Mouse (Mus musculus): Measurements from ENCODE around the gene Samd11. TPM values are rescaled to one million over a fixed set of nuclear protein-coding genes. Genes with fewer than 3 reads are reported as not detected.
A peak's percentile ranks its signal among the peaks of the same experiment; 100 is the strongest.

Gene Samd11
- polyA plus RNA-seq, 1 experiment from 2014 or later = 1.8 TPM

DNA sequence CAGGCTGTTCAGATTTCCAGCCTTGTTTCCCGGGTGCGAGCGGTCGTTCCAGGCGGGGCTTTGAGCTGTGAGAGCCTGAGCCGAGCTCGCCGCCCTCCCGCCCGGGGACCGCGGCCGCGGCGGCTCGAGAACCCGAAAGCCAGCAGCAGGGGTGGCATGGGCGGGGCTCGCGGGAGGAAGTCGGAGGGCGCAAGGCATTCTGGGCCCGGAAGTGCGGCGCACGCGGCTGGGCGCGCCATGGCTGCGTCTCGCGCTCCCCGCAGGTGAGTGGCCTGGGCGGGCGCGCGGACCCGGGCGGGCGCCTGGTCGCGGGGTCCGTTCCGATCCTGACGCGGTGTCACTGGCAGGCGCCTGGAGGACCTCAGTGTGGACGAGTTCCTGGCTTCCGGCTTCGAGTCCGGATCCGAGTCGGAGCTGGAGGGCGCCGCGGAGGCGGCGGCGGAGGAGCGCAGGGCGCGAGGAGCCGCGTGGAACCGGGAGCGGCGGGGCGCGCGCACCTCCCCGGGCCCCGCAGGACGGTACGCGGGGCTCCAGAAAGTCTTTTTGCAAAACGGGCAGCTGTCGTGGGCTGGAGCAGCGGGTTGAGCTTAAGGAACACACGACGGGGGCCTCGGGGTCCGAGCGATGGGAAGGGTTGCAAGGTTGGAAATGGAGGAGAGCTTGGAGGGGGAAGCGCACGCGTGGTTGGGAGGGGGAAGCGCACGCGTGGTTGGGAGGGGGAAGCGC is 19.5 kb downstream of the Samd11 start, which contains the start of gene Noc2l:
TSS of gene Noc2l (plus strand) at position 203 of the 726 bp plus-strand sequence.
- Histone ChIP-seq H3K4me2 (replicated peaks) (peak within 1 kb of the TSS; percentile 93), H3K9me3 (ENCODE audit: control insufficient read depth, low read length) (no peaks in the 10 kb centered on the region), H3K27ac (peak within 1 kb of the TSS; percentile 83), H3K4me3 (replicated peaks; ENCODE audit: low read length) (peak within 1 kb of the TSS; percentile 88), H3K27me3 (ENCODE audit: control insufficient read depth, insufficient read depth, low read length) (no peaks in the 10 kb centered on the region), H3K9ac (peak within 1 kb of the TSS; percentile 86), H3K4me1 (replicated peaks; ENCODE audit: control insufficient read depth, insufficient read depth, low read length) (peaks cover 18% of the 10 kb centered on the region), H3K36me3 (replicated peaks; ENCODE audit: control insufficient read depth, insufficient read depth) (peaks cover 59% of the 10 kb centered on the region)
- ATAC-seq (ENCODE audit: low FRiP score) (peak; percentile 89), DNase-seq (ENCODE audit: low spot score) (peak; percentile 95)
- under 1% methylated on average over 89 of the region's 90 CpGs for WGBS

DNA sequence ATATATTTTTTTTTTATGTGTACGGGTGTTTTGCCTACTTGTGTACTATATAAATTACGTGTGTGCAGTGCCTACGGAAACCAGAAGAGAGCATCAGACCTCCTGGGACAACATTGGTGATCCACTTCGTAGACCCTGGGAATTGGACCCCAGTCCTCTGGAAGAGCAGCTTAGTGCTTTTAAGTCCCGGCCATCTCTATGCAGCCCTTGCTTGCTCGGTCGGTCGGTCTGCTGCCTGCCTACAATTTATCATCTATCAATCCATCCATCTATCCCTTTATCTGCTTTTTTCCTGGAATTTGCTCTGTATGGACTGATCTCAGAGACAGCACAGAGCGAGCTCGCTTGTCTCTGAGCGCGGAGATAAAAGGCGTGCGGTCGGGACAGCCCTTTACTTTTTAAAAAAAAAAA is 20.1 kb downstream of the Samd11 start:
- 1% methylated on average over 15 of the region's 15 CpGs for WGBS
- peaks cover 18% of the 10 kb centered on the region for H3K4me1 ChIP-seq (replicated peaks; ENCODE audit: control insufficient read depth, insufficient read depth, low read length)
- H3K9ac ChIP-seq = peak overlapping the region; percentile 80
- no peaks in the 10 kb centered on the region for H3K27me3 ChIP-seq (ENCODE audit: control insufficient read depth, insufficient read depth, low read length)
- peak overlapping the region; percentile 83 for H3K27ac ChIP-seq
- no peaks in the 10 kb centered on the region for H3K9me3 ChIP-seq (ENCODE audit: control insufficient read depth, low read length)
- H3K4me3 ChIP-seq (replicated peaks; ENCODE audit: low read length) = peak overlapping the region; percentile 88
- peaks cover 59% of the 10 kb centered on the region for H3K36me3 ChIP-seq (replicated peaks; ENCODE audit: control insufficient read depth, insufficient read depth)
- DNase-seq (ENCODE audit: low spot score) (peak; percentile 68), ATAC-seq (ENCODE audit: low FRiP score) (peak; percentile 19; the same call in 1 of the 2 replicates)
- peak overlapping the region; percentile 93 for H3K4me2 ChIP-seq (replicated peaks)

DNA sequence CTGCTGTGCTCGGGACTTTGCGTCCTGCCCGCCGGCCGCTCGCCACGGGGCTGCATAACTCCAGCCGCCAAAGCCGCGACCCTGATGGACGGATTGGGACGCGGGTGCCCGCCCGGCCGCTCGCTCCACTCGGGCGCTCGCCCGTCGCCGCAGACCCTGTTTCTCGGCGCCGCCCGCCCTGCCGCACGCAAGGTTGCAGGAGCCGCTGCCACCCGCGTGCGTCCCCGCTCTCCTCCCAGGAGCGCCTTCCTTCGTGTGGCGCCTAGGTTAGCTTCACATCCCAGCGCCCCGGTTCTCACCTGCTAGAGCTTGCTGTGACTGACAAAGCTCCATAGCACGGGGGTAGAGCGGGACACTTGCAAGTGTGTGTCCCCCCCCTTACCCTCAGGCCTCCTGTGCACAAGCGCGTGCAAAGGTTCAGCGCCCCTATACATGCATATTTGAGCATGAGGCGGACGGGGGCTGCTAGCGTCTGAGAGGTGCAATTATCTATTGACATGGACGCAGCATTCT is 20.7 kb downstream of the Samd11 start, which contains the start of gene Plekhn1:
TSS of gene Plekhn1 (minus strand) at position 157 of the 513 bp plus-strand sequence.
- ATAC-seq (ENCODE audit: low FRiP score) = peak; percentile 69
- DNase-seq (ENCODE audit: low spot score) = peak; percentile 73
- Histone ChIP-seq H3K4me2 (replicated peaks) (peak within 1 kb of the TSS; percentile 93), H3K9ac (peak within 1 kb of the TSS; percentile 86), H3K4me3 (replicated peaks; ENCODE audit: low read length) (peak within 1 kb of the TSS; percentile 88), H3K27ac (peak within 1 kb of the TSS; percentile 83), H3K36me3 (replicated peaks; ENCODE audit: control insufficient read depth, insufficient read depth) (peaks cover 59% of the 10 kb centered on the region), H3K9me3 (ENCODE audit: control insufficient read depth, low read length) (no peaks in the 10 kb centered on the region), H3K4me1 (replicated peaks; ENCODE audit: control insufficient read depth, insufficient read depth, low read length) (peaks cover 18% of the 10 kb centered on the region), H3K27me3 (ENCODE audit: control insufficient read depth, insufficient read depth, low read length) (no peaks in the 10 kb centered on the region)
- WGBS = under 1% methylated on average over 36 of the region's 48 CpGs

- Histone ChIP-seq H3K9me3 (ENCODE audit: control insufficient read depth, low read length) (no peaks in the 10 kb centered on the region), H3K4me3 (replicated peaks; ENCODE audit: low read length) (peak overlapping the region; percentile 88), H3K9ac (peak overlapping the region; percentile 86), H3K27ac (peak overlapping the region; percentile 78), H3K36me3 (replicated peaks; ENCODE audit: control insufficient read depth, insufficient read depth) (peaks cover 59% of the 10 kb centered on the region), H3K27me3 (ENCODE audit: control insufficient read depth, insufficient read depth, low read length) (no peaks in the 10 kb centered on the region), H3K4me2 (replicated peaks) (peak overlapping the region; percentile 93), H3K4me1 (replicated peaks; ENCODE audit: control insufficient read depth, insufficient read depth, low read length) (peaks cover 18% of the 10 kb centered on the region)
- ATAC-seq (ENCODE audit: low FRiP score) = no peak
- no peak for DNase-seq (ENCODE audit: low spot score)
- 3% methylated on average over 17 of the region's 17 CpGs for WGBS
These were observed 21.4 kb downstream of the Samd11 start for GRCm38 (mm10) chr4:156234021-156234501.

GRCm38 (mm10) chr4:156228393-156229024 is 26.9 kb downstream of the Samd11 start:
- no peaks in the 10 kb centered on the region for H3K9me3 ChIP-seq (ENCODE audit: control insufficient read depth, low read length)
- no peaks in the 10 kb centered on the region for H3K27me3 ChIP-seq (ENCODE audit: control insufficient read depth, insufficient read depth, low read length)
- WGBS = 26% methylated on average over 12 of the region's 12 CpGs
- H3K36me3 ChIP-seq (replicated peaks; ENCODE audit: control insufficient read depth, insufficient read depth) = peaks cover 44% of the 10 kb centered on the region
- H3K4me1 ChIP-seq (replicated peaks; ENCODE audit: control insufficient read depth, insufficient read depth, low read length) = peaks cover 5% of the 10 kb centered on the region
- no peak overlapping the region for H3K27ac ChIP-seq
- no peak overlapping the region for H3K4me3 ChIP-seq (replicated peaks; ENCODE audit: low read length)
- H3K4me2 ChIP-seq (replicated peaks) = no peak overlapping the region
- no peak overlapping the region for H3K9ac ChIP-seq
- peak; percentile 17; the same call in 1 of the 2 replicates for ATAC-seq (ENCODE audit: low FRiP score)
- DNase-seq (ENCODE audit: low spot score) = no peak

GRCm38 (mm10) chr4:156227752-156228392 is 27.6 kb downstream of the Samd11 start:
- no peak for DNase-seq (ENCODE audit: low spot score)
- H3K27me3 ChIP-seq (ENCODE audit: control insufficient read depth, insufficient read depth, low read length) = no peaks in the 10 kb centered on the region
- peak; percentile 13; the same call in 1 of the 2 replicates for ATAC-seq (ENCODE audit: low FRiP score)
- no peak overlapping the region for H3K4me2 ChIP-seq (replicated peaks)
- no peak overlapping the region for H3K4me3 ChIP-seq (replicated peaks; ENCODE audit: low read length)
- no peak overlapping the region for H3K27ac ChIP-seq
- H3K9ac ChIP-seq = no peak overlapping the region
- WGBS = 41% methylated on average over 18 of the region's 18 CpGs
- H3K4me1 ChIP-seq (replicated peaks; ENCODE audit: control insufficient read depth, insufficient read depth, low read length) = no peaks in the 10 kb centered on the region
- peaks cover 42% of the 10 kb centered on the region for H3K36me3 ChIP-seq (replicated peaks; ENCODE audit: control insufficient read depth, insufficient read depth)
- H3K9me3 ChIP-seq (ENCODE audit: control insufficient read depth, low read length) = no peaks in the 10 kb centered on the region

DNA sequence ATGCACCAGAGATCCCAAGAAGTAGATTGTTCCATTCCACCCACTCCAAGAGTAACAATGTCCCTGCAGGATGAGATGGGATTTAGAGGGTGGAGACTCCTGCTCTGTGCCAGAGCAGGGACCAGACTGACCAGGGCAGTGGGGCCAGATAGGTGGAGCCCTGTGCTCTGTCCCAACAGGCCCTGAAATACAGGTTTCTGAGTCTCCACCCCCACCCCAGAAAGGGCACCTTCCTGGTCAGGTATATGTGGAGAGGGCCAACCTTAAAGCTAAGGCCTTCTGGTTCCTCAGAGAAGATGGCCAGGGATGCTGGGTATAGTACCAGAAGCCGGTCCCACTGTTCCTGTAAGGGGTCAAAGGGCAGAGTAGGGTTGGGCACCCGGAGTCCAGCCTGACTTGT is 31.2 kb downstream of the Samd11 start:
- no peaks in the 10 kb centered on the region for H3K4me1 ChIP-seq (replicated peaks; ENCODE audit: control insufficient read depth, insufficient read depth, low read length)
- no peaks in the 10 kb centered on the region for H3K27me3 ChIP-seq (ENCODE audit: control insufficient read depth, insufficient read depth, low read length)
- ATAC-seq (ENCODE audit: low FRiP score) = no peak
- peaks cover 28% of the 10 kb centered on the region for H3K36me3 ChIP-seq (replicated peaks; ENCODE audit: control insufficient read depth, insufficient read depth)
- H3K9ac ChIP-seq = no peak overlapping the region
- no peak overlapping the region for H3K4me3 ChIP-seq (replicated peaks; ENCODE audit: low read length)
- no peak overlapping the region for H3K27ac ChIP-seq
- DNase-seq (ENCODE audit: low spot score) = no peak
- H3K9me3 ChIP-seq (ENCODE audit: control insufficient read depth, low read length) = no peaks in the 10 kb centered on the region
- 100% methylated on average over 2 of the region's 2 CpGs for WGBS
- no peak overlapping the region for H3K4me2 ChIP-seq (replicated peaks)

DNA sequence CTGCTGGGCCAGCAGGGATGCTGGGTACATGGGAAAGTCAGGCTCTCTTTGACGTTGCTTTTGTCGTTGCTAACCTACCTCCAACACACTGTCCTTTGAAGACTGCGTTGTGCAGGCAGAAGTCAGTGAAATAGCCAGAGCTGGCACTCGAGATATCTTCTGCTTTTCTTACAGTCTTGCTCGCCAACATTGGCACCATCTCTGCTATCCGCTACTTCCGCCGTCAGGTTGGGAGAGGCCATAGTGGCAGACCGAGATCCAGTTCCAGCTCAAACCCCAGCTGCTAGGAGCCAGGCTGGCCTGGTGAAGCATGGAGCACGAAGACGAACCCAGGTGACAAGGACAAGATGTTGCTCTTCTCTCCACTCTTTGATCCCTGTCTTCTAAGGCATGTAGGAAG is 35.5 kb downstream of the Samd11 start:
- no peaks in the 10 kb centered on the region for H3K4me1 ChIP-seq (replicated peaks; ENCODE audit: control insufficient read depth, insufficient read depth, low read length)

GRCm38 (mm10) chr4:156217838-156218237 is 37.6 kb downstream of the Samd11 start:
- peaks cover 20% of the 10 kb centered on the region; the same call in 1 of the 2 replicates for H3K36me3 ChIP-seq (replicated peaks; ENCODE audit: control insufficient read depth, insufficient read depth)
- H3K27ac ChIP-seq = no peak overlapping the region
- no peaks in the 10 kb centered on the region for H3K4me1 ChIP-seq (replicated peaks; ENCODE audit: control insufficient read depth, insufficient read depth, low read length)
- H3K9me3 ChIP-seq (ENCODE audit: control insufficient read depth, low read length) = no peaks in the 10 kb centered on the region
- H3K27me3 ChIP-seq (ENCODE audit: control insufficient read depth, insufficient read depth, low read length) = no peaks in the 10 kb centered on the region
- DNase-seq (ENCODE audit: low spot score) (no peak), ATAC-seq (ENCODE audit: low FRiP score) (no peak)
- no peak overlapping the region for H3K4me3 ChIP-seq (replicated peaks; ENCODE audit: low read length)
- 80% methylated on average over 16 of the region's 16 CpGs for WGBS
- H3K9ac ChIP-seq = no peak overlapping the region
- no peak overlapping the region for H3K4me2 ChIP-seq (replicated peaks)

More for the DNA sequence above, 35.5 kb downstream of the Samd11 start:
- Histone ChIP-seq H3K9me3 (ENCODE audit: control insufficient read depth, low read length) (no peaks in the 10 kb centered on the region), H3K4me2 (replicated peaks) (no peak overlapping the region), H3K36me3 (replicated peaks; ENCODE audit: control insufficient read depth, insufficient read depth) (peaks cover 22% of the 10 kb centered on the region; the same call in 1 of the 2 replicates), H3K9ac (no peak overlapping the region), H3K4me3 (replicated peaks; ENCODE audit: low read length) (no peak overlapping the region), H3K27me3 (ENCODE audit: control insufficient read depth, insufficient read depth, low read length) (no peaks in the 10 kb centered on the region), H3K27ac (no peak overlapping the region)
- DNase-seq (ENCODE audit: low spot score) (no peak), ATAC-seq (ENCODE audit: low FRiP score) (no peak)
- WGBS = 93% methylated on average over 11 of the region's 11 CpGs

Data from hindbrain, embryonic 14.5 days (tissue).